Mouse (Mus musculus) small intestine, adult 2 months (tissue): ENCODE measurements around the gene Phrf1. TPM values are rescaled to one million over a fixed set of nuclear protein-coding genes. Genes with fewer than 3 reads are reported as not detected.

Experiments used
- H3K27ac ChIP-seq: fragments of 200-500 bp; 2 replicates; pipeline ENCODE4 v1.5.1; 2012; ENCODE audit warnings: low read depth, low read length, control low read depth, inconsistent platforms; ENCODE audit not compliant: insufficient read depth
- H3K27me3 ChIP-seq: fragments of 200-500 bp; 2 replicates; pipeline ENCODE4 v1.6.1; 2012; ENCODE audit warnings: mild to moderate bottlenecking, moderate library complexity, low read length, inconsistent platforms; ENCODE audit not compliant: control insufficient read depth, insufficient read depth
- H3K36me3 ChIP-seq: fragments of 200-500 bp; 2 replicates; pipeline ENCODE4 v1.6.1; 2012; ENCODE audit warnings: mild to moderate bottlenecking, low read length, control low read depth, inconsistent platforms; ENCODE audit not compliant: control insufficient read depth, insufficient read depth
- H3K4me1 ChIP-seq: fragments of 200-500 bp; 2 replicates; pipeline ENCODE4 v1.6.1; 2012; ENCODE audit warnings: low read length, inconsistent platforms, mixed read lengths; ENCODE audit not compliant: control insufficient read depth, insufficient read depth, insufficient read length
- H3K4me3 ChIP-seq: fragments of 200-500 bp; 2 replicates; pipeline ENCODE4 v1.5.1; 2012; ENCODE audit warnings: low read depth, mild to moderate bottlenecking, control low read depth, inconsistent platforms, low read length, moderate library complexity
- CTCF ChIP-seq: fragments of 200-500 bp; IDR thresholded peaks from 2 replicates; pipeline ENCODE4 v1.5.1; 2012; ENCODE audit warnings: low read depth, mild to moderate bottlenecking, control low read depth, inconsistent platforms, low read length, moderate library complexity, mixed read lengths; ENCODE audit not compliant: insufficient replicate concordance, insufficient read length; ENCODE audit errors: extremely low read depth
- POLR2A ChIP-seq: fragments of 200-500 bp; IDR thresholded peaks from 2 replicates; pipeline ENCODE4 v1.6.1; 2012; ENCODE audit warnings: low read depth, mild to moderate bottlenecking, control low read depth, inconsistent platforms, low read length, moderate library complexity
- WGBS: fragments of 180-500 bp; shearing (Covaris S2); methylation state at CpG from one replicate; pipeline ENCODE4 v1.1.7; 2018; 5-methylcytosine and 5-hydroxymethylcytosine counted together
- polyA plus RNA-seq: library from polyadenylated mRNA; depleted of rRNA; stranded (reverse); fragments of >200 nt; gene quantifications from 2 replicates; pipeline ENCODE4 v1.2.3, GENCODE M21; 2012

Gene Phrf1
- polyA plus RNA-seq, 1 experiment = 34.2 TPM

DNA sequence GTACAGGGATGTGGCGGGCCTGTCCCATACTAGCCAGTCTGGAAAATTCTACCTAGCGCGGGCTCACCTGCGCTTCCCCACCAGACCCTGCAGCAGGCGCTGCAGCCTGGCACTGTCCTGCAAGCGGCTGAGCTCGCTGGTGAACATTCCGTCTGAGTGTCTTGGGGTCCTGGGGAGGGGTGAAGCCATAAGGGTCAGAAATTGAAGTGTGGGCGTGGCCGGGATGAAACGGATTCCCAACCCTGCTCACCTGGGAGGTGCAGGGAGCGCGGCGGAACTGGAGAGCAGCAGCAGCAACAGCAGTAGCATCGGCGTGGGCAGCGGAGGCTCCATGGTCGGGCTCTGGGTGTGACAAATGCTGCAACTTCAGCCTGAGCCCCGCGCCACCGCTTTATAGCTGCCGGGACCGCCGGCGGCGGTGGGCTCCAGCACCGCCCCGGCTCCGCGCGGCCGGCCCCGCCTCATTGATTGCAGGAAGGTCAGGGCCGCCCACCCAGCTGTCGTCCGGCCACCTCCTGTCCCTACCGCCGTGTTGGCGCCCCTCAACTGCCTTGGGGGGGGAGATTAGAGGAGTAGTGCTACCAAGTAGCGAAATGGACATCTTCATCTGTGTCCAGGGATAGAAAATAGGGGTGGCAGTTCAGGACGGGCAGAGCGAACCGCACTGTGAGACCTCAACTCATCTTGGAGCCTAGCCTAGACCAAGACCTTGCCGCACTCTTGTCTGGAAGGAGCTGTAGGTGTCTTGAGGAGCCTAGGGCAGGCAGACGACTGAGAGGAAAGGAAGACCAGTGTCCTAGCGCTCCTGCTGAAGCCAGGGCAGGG, 50.4 kb downstream of the Phrf1 start, which contains the start of gene Sct:
Gene Sct (minus strand): TSS at position 368 of the 825 bp plus-strand sequence.
- Histone ChIP-seq H3K4me3 (peak within 1 kb of the TSS; percentile 59), H3K27ac (peak within 1 kb of the TSS; percentile 96), H3K36me3 (peaks cover 13% of the 10 kb centered on the region), H3K4me1 (peaks cover 29% of the 10 kb centered on the region), H3K27me3 (no peaks in the 10 kb centered on the region)
- TF ChIP-seq POLR2A (no peak), CTCF (peak; percentile 43; the same call in 1 of the 2 replicates)
- WGBS = 5% methylated on average over 46 of the region's 46 CpGs

DNA sequence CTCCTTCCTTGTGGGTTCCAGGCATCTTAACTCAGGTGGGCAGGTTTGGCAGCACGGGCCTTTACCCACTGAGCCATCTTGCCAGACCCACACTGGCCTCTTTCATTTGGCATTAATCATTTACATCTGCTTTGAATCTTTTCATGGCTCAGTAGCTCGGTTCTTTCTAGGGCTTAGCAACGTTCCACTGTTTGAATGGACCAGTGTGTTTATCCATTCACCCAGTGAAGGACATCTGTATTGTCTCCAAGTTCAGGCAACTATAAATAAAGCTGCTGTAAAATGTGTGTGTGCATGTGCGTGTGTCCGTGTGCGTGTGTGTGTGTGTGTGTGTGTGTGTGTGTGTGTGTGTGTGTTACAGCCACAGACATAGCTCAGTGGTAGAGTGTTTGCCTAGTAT, 52.9 kb downstream of the Phrf1 start:
- Histone ChIP-seq H3K4me3 (no peak overlapping the region), H3K27me3 (no peaks in the 10 kb centered on the region), H3K36me3 (no peaks in the 10 kb centered on the region), H3K4me1 (peaks cover 27% of the 10 kb centered on the region), H3K27ac (no peak overlapping the region)
- WGBS = 79% methylated on average over 6 of the region's 6 CpGs
- TF ChIP-seq CTCF = no peak
- no peak for TF ChIP-seq POLR2A

DNA sequence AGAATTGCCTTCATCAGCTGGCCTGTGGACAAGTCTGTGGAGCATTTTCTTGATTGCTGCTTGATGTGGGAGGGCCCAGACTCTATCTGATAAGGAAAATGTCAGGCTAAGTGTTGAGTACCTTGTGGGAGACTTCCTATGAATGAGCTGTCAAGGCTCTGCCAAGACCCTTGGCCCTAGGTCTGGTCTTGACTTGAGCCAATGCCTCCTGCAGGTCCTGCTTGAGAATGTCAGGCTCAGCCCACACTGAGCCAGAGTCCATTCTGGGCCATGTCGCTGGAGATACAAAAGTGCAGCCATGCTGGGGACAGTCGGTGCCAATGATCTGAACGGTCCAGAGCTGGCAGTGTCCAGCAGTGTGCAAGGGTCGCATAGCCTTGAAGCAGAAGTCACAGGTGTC, 54.2 kb downstream of the Phrf1 start:
- TF ChIP-seq POLR2A = no peak
- no peak for TF ChIP-seq CTCF
- WGBS = 87% methylated on average over 4 of the region's 4 CpGs
- no peak overlapping the region for H3K4me3 ChIP-seq

DNA sequence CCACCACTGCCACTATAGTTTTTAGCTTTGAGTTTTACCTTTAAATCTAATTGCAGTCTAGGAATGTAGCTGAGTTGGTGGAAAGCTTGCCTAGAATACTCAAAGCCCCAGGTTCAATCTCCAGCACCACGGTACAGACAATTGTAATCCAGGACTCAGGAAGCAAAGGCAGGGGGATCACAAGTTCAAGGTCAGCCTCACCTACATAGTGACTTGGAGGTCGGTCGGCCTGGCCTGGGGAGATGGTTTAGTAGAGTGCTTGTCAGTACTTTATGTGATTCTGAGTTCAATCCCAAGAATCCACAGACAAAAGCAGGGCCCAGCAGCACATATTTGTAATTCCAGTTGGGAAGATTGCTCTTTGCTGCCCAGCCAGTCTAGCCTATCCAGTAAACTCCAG, 59.5 kb downstream of the Phrf1 start:
- peaks cover 12% of the 10 kb centered on the region for H3K4me1 ChIP-seq
- H3K36me3 ChIP-seq = no peaks in the 10 kb centered on the region
- no peak overlapping the region for H3K4me3 ChIP-seq
- H3K27me3 ChIP-seq = peaks cover 15% of the 10 kb centered on the region
- 86% methylated on average over 3 of the region's 3 CpGs for WGBS
- no peak for TF ChIP-seq POLR2A
- no peak for TF ChIP-seq CTCF
- no peak overlapping the region for H3K27ac ChIP-seq

More for the DNA sequence above, 54.2 kb downstream of the Phrf1 start:
- H3K4me1 ChIP-seq = peaks cover 20% of the 10 kb centered on the region
- no peaks in the 10 kb centered on the region for H3K36me3 ChIP-seq
- no peaks in the 10 kb centered on the region for H3K27me3 ChIP-seq
- no peak overlapping the region for H3K27ac ChIP-seq

DNA sequence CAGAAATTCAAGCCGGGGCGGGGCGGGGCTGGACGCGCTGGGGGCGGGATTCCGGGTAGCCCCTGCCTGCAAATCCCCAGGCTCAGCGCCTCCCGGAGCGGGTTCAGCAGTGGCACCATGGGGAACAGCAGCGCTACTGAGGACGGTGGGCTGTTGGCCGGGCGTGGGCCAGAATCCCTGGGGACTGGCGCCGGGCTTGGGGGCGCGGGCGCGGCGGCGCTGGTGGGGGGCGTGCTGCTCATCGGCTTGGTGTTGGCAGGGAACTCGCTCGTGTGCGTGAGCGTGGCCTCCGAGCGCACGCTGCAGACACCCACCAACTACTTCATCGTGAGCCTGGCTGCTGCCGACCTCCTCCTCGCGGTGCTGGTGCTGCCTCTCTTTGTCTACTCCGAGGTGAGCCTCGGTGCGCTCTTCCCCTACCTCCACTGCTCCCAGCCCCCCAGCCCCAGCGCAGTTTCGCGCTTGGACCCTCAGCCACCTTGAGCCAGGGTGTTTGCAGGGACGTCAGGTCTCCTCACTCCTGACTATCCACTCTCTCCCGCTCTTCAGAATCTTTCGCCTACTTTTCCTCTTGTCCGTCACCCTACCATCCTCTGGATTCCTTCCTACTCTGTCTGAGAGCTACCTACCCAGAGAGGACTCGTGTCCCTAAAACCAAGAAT, 63.5 kb downstream of the Phrf1 start, which contains the start of gene Drd4:
Gene Drd4 (plus strand): TSS at position 86 of the 662 bp plus-strand sequence.
- TF ChIP-seq CTCF = no peak
- TF ChIP-seq POLR2A = no peak
- WGBS = 9% methylated on average over 46 of the region's 46 CpGs
- peak within 1 kb of the TSS; percentile 41 for H3K4me3 ChIP-seq

DNA sequence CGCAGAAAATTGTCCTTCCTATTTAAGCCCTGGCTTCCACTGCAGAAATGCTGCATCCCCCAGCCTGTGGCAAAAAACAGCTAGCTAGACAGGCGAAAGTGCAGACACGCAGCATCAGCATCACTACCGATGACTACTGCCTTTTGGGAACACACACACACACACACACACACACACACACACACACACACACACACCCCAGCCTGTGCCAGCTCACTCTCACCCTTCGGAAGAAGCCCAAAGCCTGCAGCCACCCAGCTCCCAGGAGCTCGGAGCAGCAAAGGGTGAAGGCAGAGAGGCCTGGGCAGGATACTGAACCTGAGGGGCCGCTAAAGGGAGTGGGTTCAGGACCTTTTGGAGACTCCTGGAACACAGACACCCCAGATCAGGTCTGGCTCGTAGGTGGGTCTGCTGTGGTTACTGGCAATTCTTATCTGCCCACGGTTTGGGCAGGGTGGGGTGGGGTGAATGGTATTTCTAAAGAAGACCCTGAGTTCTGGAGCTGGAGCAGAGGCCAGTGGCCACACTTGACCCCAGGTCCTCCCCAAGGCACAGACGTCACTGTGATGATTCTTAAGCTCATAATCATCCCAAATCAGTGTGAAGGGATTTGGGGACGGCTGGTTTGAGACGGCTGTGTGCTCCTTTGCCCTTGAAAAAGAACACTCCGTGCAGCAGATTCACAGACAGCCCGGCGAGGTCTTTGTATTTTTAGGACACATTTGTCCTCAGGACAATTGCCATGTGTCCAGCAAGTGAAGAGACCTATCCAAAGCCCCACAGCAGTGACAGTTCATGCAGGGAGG, 64.2 kb downstream of the Phrf1 start:
- Histone ChIP-seq H3K27ac (no peak overlapping the region), H3K27me3 (peaks cover 30% of the 10 kb centered on the region), H3K4me3 (no peak overlapping the region), H3K4me1 (peaks cover 13% of the 10 kb centered on the region), H3K36me3 (no peaks in the 10 kb centered on the region)
- WGBS = 76% methylated on average over 15 of the region's 15 CpGs
- TF ChIP-seq POLR2A = no peak

More for the DNA sequence above, 63.5 kb downstream of the Phrf1 start, which contains the start of gene Drd4:
- Histone ChIP-seq H3K4me1 (peaks cover 13% of the 10 kb centered on the region), H3K36me3 (no peaks in the 10 kb centered on the region), H3K27ac (no peak within 1 kb of the TSS), H3K27me3 (peaks cover 30% of the 10 kb centered on the region)
